Mouse (Mus musculus): ENCODE measurements around the gene Map3k7cl. TPM values are rescaled to one million over a fixed set of nuclear protein-coding genes. Genes with fewer than 3 reads are reported as not detected.
A peak's percentile ranks its signal among the peaks of the same experiment; 100 is the strongest.

The Map3k7cl gene
- polyA plus RNA-seq, 1 experiment from 2014 or later: not detected

DNA sequence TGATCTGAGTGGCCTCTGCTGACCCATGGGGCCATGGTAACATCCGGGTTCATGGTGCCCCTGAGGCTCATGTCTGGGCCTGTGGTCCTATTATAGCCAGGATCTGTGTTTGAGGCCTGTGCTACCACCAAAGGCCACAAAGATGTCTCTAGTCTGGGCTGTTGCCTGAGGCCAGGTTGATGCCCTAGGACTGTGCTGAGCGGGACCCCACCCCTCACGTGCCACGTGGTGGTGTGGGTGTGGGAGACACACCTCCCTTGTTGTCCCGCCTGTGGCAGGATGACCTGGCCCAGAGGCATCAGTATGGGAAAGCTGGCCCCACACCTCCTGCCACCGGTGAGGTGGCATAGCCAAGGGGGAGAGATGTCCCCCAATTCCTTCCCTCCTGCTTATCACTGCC lies 64.2 kb downstream of the Map3k7cl start:
- H3K36me3 ChIP-seq: no peaks in the 10 kb centered on the region
- H3K9me3 ChIP-seq: no peaks in the 10 kb centered on the region
- no peak overlapping the region for H3K4me3 ChIP-seq
- no peak overlapping the region for H3K9ac ChIP-seq
- H3K27ac ChIP-seq: no peak overlapping the region
- no peaks in the 10 kb centered on the region for H3K4me1 ChIP-seq
- H3K4me2 ChIP-seq: no peak overlapping the region
- peak; percentile 71; the same call in 1 of the 2 replicates for ATAC-seq (ENCODE audit: insufficient number of reproducible peaks, insufficient read depth, low FRiP score, low TSS enrichment, low read depth)
- WGBS: 79% methylated on average over 6 of the region's 6 CpGs
- no peaks in the 10 kb centered on the region for H3K27me3 ChIP-seq

DNA sequence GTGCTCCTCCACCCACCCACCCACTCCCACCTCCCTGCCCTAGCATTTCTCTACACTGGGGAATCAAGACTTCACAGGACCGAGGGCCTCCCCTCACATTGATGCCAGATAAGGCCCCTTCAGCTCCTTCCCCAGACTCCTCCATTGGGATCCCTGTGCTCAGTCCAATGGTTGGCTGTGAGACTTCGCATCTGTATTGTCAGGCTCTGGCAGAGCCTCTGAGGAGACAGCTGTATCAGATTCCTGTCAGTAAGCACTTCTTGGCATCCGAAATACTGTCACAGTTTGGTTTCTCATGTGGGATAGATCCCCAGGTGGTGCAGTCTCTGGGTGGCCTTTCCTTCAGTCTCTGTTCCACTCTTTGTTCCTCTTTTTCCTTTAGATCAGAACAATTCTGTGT lies 68.1 kb downstream of the Map3k7cl start:
- no peak overlapping the region for H3K4me2 ChIP-seq
- no peak overlapping the region for H3K4me3 ChIP-seq
- no peaks in the 10 kb centered on the region for H3K4me1 ChIP-seq
- H3K27ac ChIP-seq: no peak overlapping the region
- no peak overlapping the region for H3K9ac ChIP-seq
- peaks cover 1% of the 10 kb centered on the region; the same call in 1 of the 2 replicates for H3K9me3 ChIP-seq
- 87% methylated on average over 3 of the region's 3 CpGs for WGBS
- H3K27me3 ChIP-seq: no peaks in the 10 kb centered on the region
- no peak for ATAC-seq (ENCODE audit: insufficient number of reproducible peaks, insufficient read depth, low FRiP score, low TSS enrichment, low read depth)
- H3K36me3 ChIP-seq: no peaks in the 10 kb centered on the region

DNA sequence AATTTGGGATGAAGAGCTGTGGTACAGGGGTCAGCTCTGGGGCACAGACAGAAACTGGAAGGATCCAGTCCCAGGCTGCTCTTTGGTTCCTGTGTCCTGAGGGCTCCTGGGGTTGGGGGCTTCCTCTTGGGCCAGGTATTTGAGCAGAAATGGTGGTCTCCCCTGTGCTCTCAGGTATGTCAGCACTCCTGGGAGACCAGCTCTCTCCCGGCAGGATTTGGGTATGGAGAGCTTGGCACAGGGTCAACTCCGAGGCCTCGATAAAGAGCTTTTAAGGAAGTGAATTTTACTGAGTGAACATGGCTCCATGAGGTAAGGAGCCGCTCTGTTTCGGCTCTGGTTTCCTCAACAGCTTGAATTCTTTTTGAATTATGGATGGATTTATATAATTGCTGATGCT lies 70.8 kb downstream of the Map3k7cl start:
- no peak for ATAC-seq (ENCODE audit: insufficient number of reproducible peaks, insufficient read depth, low FRiP score, low TSS enrichment, low read depth)
- 83% methylated on average over 5 of the region's 5 CpGs for WGBS
- Histone ChIP-seq H3K27ac (no peak overlapping the region), H3K4me3 (no peak overlapping the region), H3K4me1 (no peaks in the 10 kb centered on the region), H3K27me3 (no peaks in the 10 kb centered on the region), H3K36me3 (no peaks in the 10 kb centered on the region), H3K9me3 (peaks cover 8% of the 10 kb centered on the region; the same call in 1 of the 2 replicates), H3K4me2 (no peak overlapping the region), H3K9ac (no peak overlapping the region)

DNA sequence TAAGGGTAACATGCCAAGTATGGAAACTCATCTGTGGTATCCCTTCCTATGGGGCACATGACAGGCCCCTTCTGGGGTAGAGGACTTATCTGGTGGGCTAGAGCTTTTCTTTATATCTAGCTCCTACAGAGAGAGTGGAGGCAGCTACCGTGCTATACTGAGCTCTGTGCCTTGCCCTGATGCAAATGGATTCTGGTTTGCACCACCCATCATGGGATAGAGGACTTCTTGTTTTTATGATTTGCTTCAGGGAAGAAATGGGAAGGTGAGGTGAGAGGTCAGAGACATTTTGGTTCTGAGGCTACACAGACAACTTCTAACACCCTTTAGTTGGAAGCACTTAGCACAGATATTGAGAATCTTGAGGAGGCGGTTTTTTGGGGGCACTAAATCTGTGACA lies 71.8 kb downstream of the Map3k7cl start:
- H3K27me3 ChIP-seq: no peaks in the 10 kb centered on the region
- no peak overlapping the region for H3K4me2 ChIP-seq
- H3K4me3 ChIP-seq: no peak overlapping the region
- ATAC-seq (ENCODE audit: insufficient number of reproducible peaks, insufficient read depth, low FRiP score, low TSS enrichment, low read depth): no peak
- H3K9ac ChIP-seq: no peak overlapping the region
- H3K4me1 ChIP-seq: no peaks in the 10 kb centered on the region
- 86% methylated on average over 2 of the region's 2 CpGs for WGBS
- peaks cover 8% of the 10 kb centered on the region; the same call in 1 of the 2 replicates for H3K9me3 ChIP-seq
- H3K27ac ChIP-seq: no peak overlapping the region
- H3K36me3 ChIP-seq: no peaks in the 10 kb centered on the region

DNA sequence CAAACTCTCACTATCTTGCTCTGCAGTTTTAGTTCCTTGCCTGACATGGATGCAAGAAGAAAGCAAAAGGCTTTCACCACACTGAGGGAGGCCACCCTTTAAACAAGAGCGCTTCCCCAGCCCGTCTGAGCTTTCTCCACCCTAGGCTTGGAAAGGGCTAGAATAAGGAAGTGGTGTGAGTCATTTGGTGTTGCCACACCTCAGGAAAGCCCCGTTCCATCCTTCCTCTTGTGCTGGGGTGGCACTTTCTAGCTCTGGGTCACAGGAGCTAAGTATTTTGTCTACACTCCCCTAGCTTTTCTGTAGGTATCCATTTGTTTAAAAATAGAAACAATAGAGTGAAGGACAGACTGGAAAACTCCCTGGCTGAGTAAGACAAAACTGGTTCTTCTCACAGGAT lies 72.2 kb downstream of the Map3k7cl start:
- H3K9ac ChIP-seq: no peak overlapping the region
- no peaks in the 10 kb centered on the region for H3K27me3 ChIP-seq
- ATAC-seq (ENCODE audit: insufficient number of reproducible peaks, insufficient read depth, low FRiP score, low TSS enrichment, low read depth): no peak
- no peaks in the 10 kb centered on the region for H3K36me3 ChIP-seq
- 83% methylated on average over 3 of the region's 3 CpGs for WGBS
- H3K4me3 ChIP-seq: no peak overlapping the region
- H3K27ac ChIP-seq: no peak overlapping the region
- H3K4me1 ChIP-seq: no peaks in the 10 kb centered on the region
- no peak overlapping the region for H3K4me2 ChIP-seq
- H3K9me3 ChIP-seq: peaks cover 8% of the 10 kb centered on the region; the same call in 1 of the 2 replicates

DNA sequence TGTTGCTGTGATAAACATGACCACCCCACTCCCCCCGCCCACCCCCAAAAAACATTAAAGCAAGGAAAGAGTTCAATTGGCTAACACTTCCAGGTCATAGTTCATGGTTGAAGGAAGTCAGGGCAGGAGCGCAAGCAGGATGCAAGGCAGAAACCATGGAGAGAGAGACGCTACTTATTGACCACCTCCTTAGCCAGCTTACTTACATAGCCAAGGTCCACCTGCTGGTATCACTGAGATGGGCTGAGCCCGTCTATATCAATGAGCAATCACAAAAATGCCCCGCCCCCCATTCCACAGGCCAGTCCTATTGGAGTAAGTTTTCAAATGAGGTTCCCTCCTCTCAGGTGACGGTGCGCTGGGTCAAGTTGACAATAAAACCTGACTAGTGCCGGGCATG lies 72.7 kb downstream of the Map3k7cl start:
- WGBS: 91% methylated on average over 8 of the region's 8 CpGs
- no peak for ATAC-seq (ENCODE audit: insufficient number of reproducible peaks, insufficient read depth, low FRiP score, low TSS enrichment, low read depth)
- no peak overlapping the region for H3K4me2 ChIP-seq

DNA sequence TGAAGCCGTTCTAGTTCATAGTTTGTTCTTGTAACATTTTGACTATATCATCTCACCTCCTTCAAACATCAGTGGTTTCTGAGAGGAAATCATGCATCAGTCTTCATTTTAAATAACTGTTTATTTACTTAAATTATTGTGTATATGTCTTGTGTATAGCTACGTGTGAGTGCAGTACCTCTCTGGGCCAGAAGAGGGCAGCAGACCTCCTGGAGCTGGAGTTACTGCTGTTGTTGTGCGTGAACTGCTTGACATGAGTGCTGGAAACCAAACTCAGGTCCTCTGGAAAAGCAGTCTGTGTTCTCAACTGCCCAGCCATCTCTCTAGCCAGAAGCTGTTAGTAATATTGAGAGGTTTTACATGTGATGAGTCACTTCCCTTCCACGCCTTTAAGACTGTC lies 73.6 kb downstream of the Map3k7cl start:
- ATAC-seq (ENCODE audit: insufficient number of reproducible peaks, insufficient read depth, low FRiP score, low TSS enrichment, low read depth): no peak
- Histone ChIP-seq H3K27ac (no peak overlapping the region), H3K36me3 (no peaks in the 10 kb centered on the region), H3K27me3 (no peaks in the 10 kb centered on the region), H3K4me2 (no peak overlapping the region), H3K9me3 (peaks cover 8% of the 10 kb centered on the region; the same call in 1 of the 2 replicates), H3K4me3 (no peak overlapping the region), H3K9ac (no peak overlapping the region), H3K4me1 (no peaks in the 10 kb centered on the region)
- WGBS: 90% methylated on average over 4 of the region's 4 CpGs

More for the DNA sequence above, 72.7 kb downstream of the Map3k7cl start:
- Histone ChIP-seq H3K9ac (no peak overlapping the region), H3K4me1 (no peaks in the 10 kb centered on the region), H3K36me3 (no peaks in the 10 kb centered on the region), H3K9me3 (peaks cover 8% of the 10 kb centered on the region; the same call in 1 of the 2 replicates), H3K4me3 (no peak overlapping the region), H3K27me3 (no peaks in the 10 kb centered on the region), H3K27ac (no peak overlapping the region)

DNA sequence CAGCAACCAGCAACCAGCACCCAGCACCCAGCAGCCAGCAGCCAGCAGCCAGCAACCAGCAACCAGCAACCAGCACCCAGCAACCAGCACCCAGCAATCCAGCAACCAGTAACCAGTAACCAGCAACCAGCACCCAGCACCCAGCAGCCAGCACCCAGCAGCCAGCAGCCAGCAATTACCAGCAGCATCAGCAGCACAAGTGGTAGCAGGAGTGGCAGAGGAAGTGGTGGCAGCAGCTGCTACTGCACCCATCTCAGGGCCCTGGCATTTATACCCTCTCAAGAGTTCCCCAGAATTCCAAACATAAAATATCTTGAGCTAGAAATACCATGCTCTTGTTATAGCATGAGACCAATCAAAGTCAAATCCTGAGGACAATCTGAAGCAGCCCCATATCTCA lies 81.6 kb downstream of the Map3k7cl start:
- ATAC-seq (ENCODE audit: insufficient number of reproducible peaks, insufficient read depth, low FRiP score, low TSS enrichment, low read depth): no peak
- Histone ChIP-seq H3K27me3 (no peaks in the 10 kb centered on the region), H3K27ac (no peak overlapping the region), H3K36me3 (no peaks in the 10 kb centered on the region), H3K9ac (no peak overlapping the region), H3K4me2 (no peak overlapping the region), H3K4me1 (no peaks in the 10 kb centered on the region), H3K4me3 (no peak overlapping the region), H3K9me3 (no peaks in the 10 kb centered on the region)

DNA sequence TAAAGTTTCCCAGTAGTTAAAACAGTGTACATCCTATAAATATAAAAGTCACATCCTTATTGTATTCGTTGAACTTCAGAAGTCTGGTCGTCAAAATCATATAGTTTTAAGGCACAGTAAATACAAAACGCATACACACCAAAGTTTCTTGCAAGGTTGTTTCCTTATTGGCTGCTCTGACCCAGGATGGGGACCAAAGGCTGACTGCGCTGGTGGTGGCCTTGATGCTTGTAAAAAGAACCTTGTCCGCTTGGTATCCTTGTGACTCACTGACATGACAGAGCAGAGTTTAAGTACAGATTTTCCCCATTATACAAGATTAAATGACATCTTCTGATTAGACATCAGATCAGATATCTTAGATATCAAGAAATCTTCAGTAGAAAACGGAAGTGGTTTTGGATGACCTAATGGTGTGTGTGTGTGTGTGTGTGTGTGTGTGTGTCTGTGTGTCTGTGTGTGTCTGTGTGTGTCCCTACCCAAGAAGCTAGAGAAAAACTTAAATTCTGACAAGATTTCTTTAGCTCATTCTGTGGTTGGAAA lies 82.2 kb downstream of the Map3k7cl start:
- H3K27ac ChIP-seq: no peak overlapping the region
- H3K9ac ChIP-seq: no peak overlapping the region
- H3K36me3 ChIP-seq: no peaks in the 10 kb centered on the region
- WGBS: 76% methylated on average over 6 of the region's 6 CpGs
- no peak for ATAC-seq (ENCODE audit: insufficient number of reproducible peaks, insufficient read depth, low FRiP score, low TSS enrichment, low read depth)
- no peaks in the 10 kb centered on the region for H3K9me3 ChIP-seq
- no peaks in the 10 kb centered on the region for H3K27me3 ChIP-seq
- no peak overlapping the region for H3K4me2 ChIP-seq
- H3K4me1 ChIP-seq: no peaks in the 10 kb centered on the region
- no peak overlapping the region for H3K4me3 ChIP-seq

DNA sequence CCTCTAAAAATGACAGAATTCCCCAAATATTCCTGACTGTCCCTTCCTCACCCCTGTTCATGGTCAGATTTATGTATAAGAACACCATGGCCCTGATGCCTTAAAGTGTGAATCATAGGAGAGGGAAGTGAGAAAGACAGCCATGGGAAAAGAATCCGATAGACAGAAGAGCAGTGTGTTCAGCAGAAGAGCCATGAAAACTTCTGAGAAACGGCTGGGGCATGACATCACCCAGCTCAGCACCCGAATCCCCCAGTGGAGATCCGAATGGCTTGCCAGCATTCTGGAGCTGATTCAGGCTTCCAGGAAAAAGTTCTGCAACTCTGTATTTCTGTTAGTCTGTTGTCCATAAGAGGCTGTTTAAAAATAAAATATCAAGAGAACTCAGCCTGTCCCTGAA lies 82.7 kb downstream of the Map3k7cl start:
- 74% methylated on average over 4 of the region's 4 CpGs for WGBS
- Histone ChIP-seq H3K4me2 (no peak overlapping the region), H3K9me3 (no peaks in the 10 kb centered on the region), H3K4me3 (no peak overlapping the region), H3K9ac (no peak overlapping the region), H3K27ac (no peak overlapping the region), H3K36me3 (no peaks in the 10 kb centered on the region), H3K4me1 (no peaks in the 10 kb centered on the region), H3K27me3 (no peaks in the 10 kb centered on the region)
- no peak for ATAC-seq (ENCODE audit: insufficient number of reproducible peaks, insufficient read depth, low FRiP score, low TSS enrichment, low read depth)

DNA sequence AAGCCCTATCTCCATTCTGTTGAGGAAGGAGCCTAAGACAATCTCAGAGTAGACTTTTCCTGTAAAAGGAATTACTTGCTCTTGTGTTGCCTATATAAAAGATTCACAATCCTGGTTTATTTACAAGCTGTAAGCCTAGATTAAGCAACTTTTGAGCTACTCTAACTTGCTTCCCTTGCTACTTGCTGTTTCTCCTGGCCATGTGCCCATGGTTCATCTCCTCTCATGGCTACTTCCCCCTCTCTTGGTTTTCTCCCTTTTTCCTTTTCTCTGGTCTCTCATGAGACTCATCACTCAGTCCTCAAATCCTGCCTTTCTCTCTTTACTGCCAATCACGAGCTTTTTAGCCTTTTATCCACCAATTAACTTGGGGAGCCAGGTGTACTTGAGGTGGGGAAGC lies 85.0 kb downstream of the Map3k7cl start:
- no peak for ATAC-seq (ENCODE audit: insufficient number of reproducible peaks, insufficient read depth, low FRiP score, low TSS enrichment, low read depth)
- no peaks in the 10 kb centered on the region for H3K4me1 ChIP-seq
- no peak overlapping the region for H3K4me2 ChIP-seq
- no peak overlapping the region for H3K4me3 ChIP-seq
- no peaks in the 10 kb centered on the region for H3K36me3 ChIP-seq
- WGBS: 47% methylated on average over 1 of the region's 1 CpGs
- no peaks in the 10 kb centered on the region for H3K27me3 ChIP-seq
- H3K27ac ChIP-seq: no peak overlapping the region
- H3K9ac ChIP-seq: no peak overlapping the region
- H3K9me3 ChIP-seq: no peaks in the 10 kb centered on the region

DNA sequence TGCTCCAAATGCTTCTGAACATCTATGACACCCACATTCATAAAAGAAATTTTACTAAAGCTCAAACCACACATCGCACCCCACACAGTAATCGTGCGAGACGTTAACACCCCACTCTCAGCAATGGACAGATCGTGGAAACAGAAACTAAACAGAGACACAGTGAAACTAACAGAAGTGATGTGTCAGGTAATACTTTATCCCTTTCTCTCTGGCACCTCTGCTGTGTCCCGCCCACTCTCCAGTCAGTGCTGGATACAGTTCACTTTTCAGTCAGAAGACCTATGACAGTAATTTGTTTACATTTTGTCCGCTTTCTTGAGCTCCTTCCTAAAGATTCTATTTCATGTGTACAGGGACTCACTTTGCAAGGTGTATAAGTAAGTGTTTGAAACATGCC lies 89.1 kb downstream of the Map3k7cl start:
- no peak for ATAC-seq (ENCODE audit: insufficient number of reproducible peaks, insufficient read depth, low FRiP score, low TSS enrichment, low read depth)
- H3K4me2 ChIP-seq: no peak overlapping the region
- H3K27ac ChIP-seq: no peak overlapping the region
- no peak overlapping the region for H3K9ac ChIP-seq
- H3K27me3 ChIP-seq: no peaks in the 10 kb centered on the region
- no peaks in the 10 kb centered on the region for H3K9me3 ChIP-seq
- WGBS: 90% methylated on average over 7 of the region's 7 CpGs
- H3K4me1 ChIP-seq: no peaks in the 10 kb centered on the region; the same call in 1 of the 2 replicates
- no peak overlapping the region for H3K4me3 ChIP-seq
- no peaks in the 10 kb centered on the region for H3K36me3 ChIP-seq
